Mouse (Mus musculus): ENCODE results near the gene Jmjd8. TPM values are rescaled to one million over a fixed set of nuclear protein-coding genes. Genes with fewer than 3 reads are reported as not detected.

The Jmjd8 gene
- polyA plus RNA-seq, 1 experiment from 2014 or later, result 52.0 TPM

DNA sequence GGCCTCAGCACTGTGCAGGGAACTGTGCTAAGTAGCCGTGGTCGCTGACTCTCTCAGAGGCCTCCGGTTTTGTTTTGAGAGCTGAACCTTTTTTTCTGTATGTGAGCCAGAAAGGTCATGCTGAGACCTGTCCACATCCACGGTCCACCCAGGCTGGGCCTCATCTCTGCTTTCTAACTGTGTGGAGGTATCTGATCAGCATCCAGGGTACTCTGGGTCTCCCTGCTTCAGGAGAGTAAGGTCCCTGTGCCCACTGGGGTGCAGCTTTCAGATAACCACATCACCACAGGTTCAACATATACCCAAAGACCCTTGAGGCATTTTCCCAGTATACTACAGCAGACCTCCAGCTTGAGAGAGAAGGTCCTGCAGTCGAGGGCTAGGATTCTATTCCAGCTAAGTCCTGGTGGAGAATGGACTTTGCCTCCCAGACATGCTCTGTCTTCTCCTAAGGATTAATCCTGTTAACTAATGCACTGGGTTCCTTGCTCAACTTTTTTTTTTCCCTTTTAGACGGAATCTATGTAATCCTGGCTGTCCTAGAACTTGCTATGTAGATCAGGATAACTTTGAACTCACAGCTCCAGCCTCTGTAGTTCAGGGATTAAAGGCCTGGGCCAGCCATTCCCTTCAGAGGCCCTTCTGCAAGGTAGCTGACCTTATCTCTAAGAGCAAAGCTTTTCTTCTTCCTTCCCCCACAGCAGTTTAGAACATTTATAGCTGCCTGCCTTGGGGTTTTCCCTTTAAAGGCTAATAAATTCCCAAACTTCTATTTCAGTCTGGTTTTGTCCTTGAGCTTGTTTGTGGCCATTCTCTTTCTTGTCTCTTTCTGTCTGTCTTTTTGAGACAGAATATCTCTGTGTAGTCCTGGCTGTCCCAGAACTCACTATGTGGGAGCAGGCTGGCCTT is 33.3 kb downstream of the Jmjd8 start:
- whole genome bisulfite sequencing, result 8% methylated on average over 6 of the region's 6 CpGs
- Histone ChIP-seq H3K4me3 (ENCODE audit: low read depth, low read length) (peak overlapping the region; percentile 75), H3K9me3 (replicated peaks; ENCODE audit: control insufficient read depth, low read length, poor library complexity, severe bottlenecking) (no peaks in the 10 kb centered on the region), H3K36me3 (ENCODE audit: control insufficient read depth, insufficient read depth, low read length) (no peaks in the 10 kb centered on the region), H3K4me2 (ENCODE audit: low read length) (peak overlapping the region; percentile 81), H3K27me3 (ENCODE audit: control insufficient read depth, insufficient read depth, low read depth, low read length) (no peaks in the 10 kb centered on the region), H3K27ac (ENCODE audit: low read length) (peak overlapping the region; percentile 89), H3K9ac (ENCODE audit: low read depth, low read length) (peak overlapping the region; percentile 92), H3K4me1 (ENCODE audit: control insufficient read depth, insufficient read depth, low read length) (peaks cover 21% of the 10 kb centered on the region)
- no peak; the same call in 1 of the 2 replicates for ATAC-seq

DNA sequence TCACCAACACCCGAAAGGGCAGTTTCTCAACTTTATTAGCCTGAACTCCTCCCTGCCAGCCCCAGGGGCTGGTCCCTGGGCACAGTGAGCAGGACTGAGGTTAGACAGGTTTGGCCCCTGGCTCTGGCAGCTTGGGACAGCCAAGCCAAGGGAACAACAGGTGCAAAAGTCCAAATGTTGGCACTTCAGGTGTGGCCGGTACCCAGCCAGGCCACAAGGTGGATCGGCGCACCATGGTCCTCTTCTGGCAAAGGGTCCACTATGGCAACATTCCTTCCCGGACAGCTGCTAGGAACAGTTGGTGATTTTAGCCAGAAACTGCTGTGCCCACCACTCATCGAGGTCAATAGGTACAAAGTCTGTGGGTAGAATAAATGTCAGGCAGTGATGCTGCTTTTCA is 35.0 kb downstream of the Jmjd8 start:
- no peak overlapping the region for H3K27ac ChIP-seq (ENCODE audit: low read length)
- no peaks in the 10 kb centered on the region for H3K36me3 ChIP-seq (ENCODE audit: control insufficient read depth, insufficient read depth, low read length)
- H3K4me2 ChIP-seq (ENCODE audit: low read length), result no peak overlapping the region
- ATAC-seq, result no peak
- no peaks in the 10 kb centered on the region for H3K27me3 ChIP-seq (ENCODE audit: control insufficient read depth, insufficient read depth, low read depth, low read length)
- H3K9me3 ChIP-seq (replicated peaks; ENCODE audit: control insufficient read depth, low read length, poor library complexity, severe bottlenecking), result no peaks in the 10 kb centered on the region
- H3K4me3 ChIP-seq (ENCODE audit: low read depth, low read length), result no peak overlapping the region
- H3K9ac ChIP-seq (ENCODE audit: low read depth, low read length), result no peak overlapping the region
- H3K4me1 ChIP-seq (ENCODE audit: control insufficient read depth, insufficient read depth, low read length), result peaks cover 29% of the 10 kb centered on the region
- WGBS, result 88% methylated on average over 6 of the region's 6 CpGs

- ATAC-seq, result no peak
- H3K4me2 ChIP-seq (ENCODE audit: low read length), result no peak overlapping the region
- no peak overlapping the region for H3K4me3 ChIP-seq (ENCODE audit: low read depth, low read length)
- 95% methylated on average over 14 of the region's 14 CpGs for WGBS
- H3K27ac ChIP-seq (ENCODE audit: low read length), result no peak overlapping the region
- H3K4me1 ChIP-seq (ENCODE audit: control insufficient read depth, insufficient read depth, low read length), result peaks cover 29% of the 10 kb centered on the region
- H3K27me3 ChIP-seq (ENCODE audit: control insufficient read depth, insufficient read depth, low read depth, low read length), result no peaks in the 10 kb centered on the region
- no peaks in the 10 kb centered on the region for H3K36me3 ChIP-seq (ENCODE audit: control insufficient read depth, insufficient read depth, low read length)
- H3K9ac ChIP-seq (ENCODE audit: low read depth, low read length), result no peak overlapping the region
- H3K9me3 ChIP-seq (replicated peaks; ENCODE audit: control insufficient read depth, low read length, poor library complexity, severe bottlenecking), result no peaks in the 10 kb centered on the region
Measured at GRCm38 (mm10) chr17:25864311-25864710, 35.6 kb downstream of the Jmjd8 start.

- H3K4me3 ChIP-seq (ENCODE audit: low read depth, low read length), result no peak overlapping the region
- no peak for ATAC-seq
- H3K36me3 ChIP-seq (ENCODE audit: control insufficient read depth, insufficient read depth, low read length), result no peaks in the 10 kb centered on the region
- peaks cover 27% of the 10 kb centered on the region for H3K4me1 ChIP-seq (ENCODE audit: control insufficient read depth, insufficient read depth, low read length)
- H3K27ac ChIP-seq (ENCODE audit: low read length), result no peak overlapping the region
- H3K9me3 ChIP-seq (replicated peaks; ENCODE audit: control insufficient read depth, low read length, poor library complexity, severe bottlenecking), result no peaks in the 10 kb centered on the region
- WGBS, result 92% methylated on average over 11 of the region's 11 CpGs
- H3K4me2 ChIP-seq (ENCODE audit: low read length), result no peak overlapping the region
- 0 out of 2 replicates have a peak overlapping the region, but pooled peaks have one; percentile 3 for H3K9ac ChIP-seq (ENCODE audit: low read depth, low read length)
- no peaks in the 10 kb centered on the region for H3K27me3 ChIP-seq (ENCODE audit: control insufficient read depth, insufficient read depth, low read depth, low read length)
Measured at GRCm38 (mm10) chr17:25865288-25865687, 36.6 kb downstream of the Jmjd8 start.

DNA sequence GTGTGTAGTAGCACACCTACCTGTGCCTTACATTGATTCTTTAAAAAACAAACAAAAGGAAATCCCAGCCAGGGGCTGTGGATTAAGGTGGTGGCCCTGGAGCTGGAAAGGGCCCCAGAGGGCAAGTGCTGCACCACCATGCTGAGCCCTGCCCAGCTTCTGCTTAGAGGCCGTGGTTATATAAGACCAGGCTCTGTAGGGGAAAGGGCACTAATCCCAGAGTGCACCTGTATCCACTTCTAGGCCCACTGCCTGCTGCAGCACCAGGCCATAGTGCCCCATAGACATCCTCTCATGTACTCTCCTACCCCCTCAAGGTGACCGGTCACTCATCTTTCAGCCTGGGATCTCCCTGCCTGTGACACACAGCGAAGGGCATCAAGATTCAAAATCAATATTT is 37.5 kb downstream of the Jmjd8 start:
- H3K27ac ChIP-seq (ENCODE audit: low read length), result no peak overlapping the region
- WGBS, result 91% methylated on average over 3 of the region's 3 CpGs
- no peak for ATAC-seq

GRCm38 (mm10) chr17:25867509-25867835 is 38.8 kb downstream of the Jmjd8 start:
- no peaks in the 10 kb centered on the region for H3K36me3 ChIP-seq (ENCODE audit: control insufficient read depth, insufficient read depth, low read length)
- no peaks in the 10 kb centered on the region for H3K27me3 ChIP-seq (ENCODE audit: control insufficient read depth, insufficient read depth, low read depth, low read length)
- peak overlapping the region; percentile 69 for H3K4me3 ChIP-seq (ENCODE audit: low read depth, low read length)
- H3K9ac ChIP-seq (ENCODE audit: low read depth, low read length), result peak overlapping the region; percentile 72
- WGBS, result 18% methylated on average over 7 of the region's 7 CpGs
- H3K4me2 ChIP-seq (ENCODE audit: low read length), result peak overlapping the region; percentile 99
- no peak for ATAC-seq
- H3K9me3 ChIP-seq (replicated peaks; ENCODE audit: control insufficient read depth, low read length, poor library complexity, severe bottlenecking), result no peaks in the 10 kb centered on the region
- peaks cover 12% of the 10 kb centered on the region for H3K4me1 ChIP-seq (ENCODE audit: control insufficient read depth, insufficient read depth, low read length)
- no peak overlapping the region for H3K27ac ChIP-seq (ENCODE audit: low read length)

More for the DNA sequence above, 37.5 kb downstream of the Jmjd8 start:
- H3K9ac ChIP-seq (ENCODE audit: low read depth, low read length), result no peak overlapping the region
- no peak overlapping the region for H3K4me2 ChIP-seq (ENCODE audit: low read length)
- H3K36me3 ChIP-seq (ENCODE audit: control insufficient read depth, insufficient read depth, low read length), result no peaks in the 10 kb centered on the region
- no peaks in the 10 kb centered on the region for H3K27me3 ChIP-seq (ENCODE audit: control insufficient read depth, insufficient read depth, low read depth, low read length)
- H3K9me3 ChIP-seq (replicated peaks; ENCODE audit: control insufficient read depth, low read length, poor library complexity, severe bottlenecking), result no peaks in the 10 kb centered on the region
- no peak overlapping the region for H3K4me3 ChIP-seq (ENCODE audit: low read depth, low read length)
- peaks cover 19% of the 10 kb centered on the region for H3K4me1 ChIP-seq (ENCODE audit: control insufficient read depth, insufficient read depth, low read length)

DNA sequence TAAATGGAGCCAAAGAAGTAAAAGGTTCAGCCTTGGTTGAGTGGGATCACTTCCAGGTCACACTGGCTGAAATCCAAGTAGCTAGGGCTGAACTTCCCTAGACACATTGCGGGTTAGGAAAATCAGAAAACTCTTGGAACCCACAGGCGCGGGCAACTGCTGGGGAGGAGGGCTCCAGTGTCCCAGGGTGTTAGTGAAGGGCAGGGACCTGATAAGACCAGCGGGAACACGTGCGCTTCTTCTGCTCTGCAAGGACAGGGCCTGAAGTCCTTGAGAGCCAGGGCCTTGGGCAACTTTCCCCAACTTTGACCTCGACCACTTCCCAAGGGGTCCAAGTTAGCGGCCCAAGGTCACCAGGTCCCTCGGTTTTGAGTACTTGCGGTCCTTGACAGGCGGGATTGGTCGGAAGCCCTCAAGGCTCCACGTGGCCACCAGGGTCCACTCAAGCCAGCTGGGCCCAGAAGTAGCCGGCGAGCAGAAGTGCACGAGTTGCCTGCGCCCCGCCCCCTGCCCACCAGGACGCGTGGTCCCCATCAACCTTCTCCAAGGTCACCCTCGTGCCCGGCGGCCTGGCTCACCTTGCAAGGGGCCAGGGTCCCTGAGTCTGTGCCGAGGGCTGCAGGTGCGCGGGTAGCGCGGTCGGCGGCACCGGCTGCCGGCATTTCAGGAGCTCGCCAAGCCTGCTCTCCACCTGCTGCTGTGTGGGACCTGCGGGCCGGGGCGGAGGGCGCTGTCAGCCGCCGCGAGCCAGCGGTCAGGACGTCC is 39.4 kb downstream of the Jmjd8 start:
- peak overlapping the region; percentile 19; the same call in 1 of the 2 replicates for H3K27ac ChIP-seq (ENCODE audit: low read length)
- no peaks in the 10 kb centered on the region for H3K36me3 ChIP-seq (ENCODE audit: control insufficient read depth, insufficient read depth, low read length)
- 1% methylated on average over 36 of the region's 42 CpGs for WGBS
- no peaks in the 10 kb centered on the region for H3K9me3 ChIP-seq (replicated peaks; ENCODE audit: control insufficient read depth, low read length, poor library complexity, severe bottlenecking)
- peak; percentile 40 for ATAC-seq
- peak overlapping the region; percentile 72 for H3K9ac ChIP-seq (ENCODE audit: low read depth, low read length)
- peak overlapping the region; percentile 69 for H3K4me3 ChIP-seq (ENCODE audit: low read depth, low read length)
- H3K4me1 ChIP-seq (ENCODE audit: control insufficient read depth, insufficient read depth, low read length), result peaks cover 12% of the 10 kb centered on the region
- no peaks in the 10 kb centered on the region for H3K27me3 ChIP-seq (ENCODE audit: control insufficient read depth, insufficient read depth, low read depth, low read length)
- H3K4me2 ChIP-seq (ENCODE audit: low read length), result peak overlapping the region; percentile 99

- Histone ChIP-seq H3K9me3 (replicated peaks; ENCODE audit: control insufficient read depth, low read length, poor library complexity, severe bottlenecking) (no peaks in the 10 kb centered on the region), H3K27me3 (ENCODE audit: control insufficient read depth, insufficient read depth, low read depth, low read length) (no peaks in the 10 kb centered on the region), H3K36me3 (ENCODE audit: control insufficient read depth, insufficient read depth, low read length) (no peaks in the 10 kb centered on the region), H3K4me2 (ENCODE audit: low read length) (peak within 1 kb of the TSS; percentile 99), H3K4me3 (ENCODE audit: low read depth, low read length) (peak within 1 kb of the TSS; percentile 69), H3K4me1 (ENCODE audit: control insufficient read depth, insufficient read depth, low read length) (peaks cover 12% of the 10 kb centered on the region), H3K27ac (ENCODE audit: low read length) (peak within 1 kb of the TSS; percentile 19), H3K9ac (ENCODE audit: low read depth, low read length) (peak within 1 kb of the TSS; percentile 72)
- ATAC-seq, result peak; percentile 90
- 0% methylated on average over 23 of the region's 24 CpGs for WGBS
Measured at GRCm38 (mm10) chr17:25868601-25869191, 40.0 kb downstream of the Jmjd8 start, which contains the start of gene Mcrip2. Gene Mcrip2, minus strand, starts transcription at chr17:25868764.

Data from midbrain, embryonic 16.5 days (tissue).